Mouse (Mus musculus) bone marrow macrophage, adult 2 months (primary cell): ENCODE results near the gene Tnni2. TPM values are rescaled to one million over a fixed set of nuclear protein-coding genes. Genes with fewer than 3 reads are reported as not detected.

Experiments used
- H3K27ac ChIP-seq: 2 replicates; pipeline ENCODE4 v1.5.1; 2012; ENCODE audit warnings: low read depth, low read length; ENCODE audit not compliant: insufficient read depth
- H3K4me1 ChIP-seq: 2 replicates; pipeline ENCODE4 v1.6.1; 2012; ENCODE audit warnings: low read length; ENCODE audit not compliant: control insufficient read depth, insufficient read depth
- H3K4me3 ChIP-seq: 2 replicates; pipeline ENCODE4 v1.5.1; 2012; ENCODE audit warnings: mild to moderate bottlenecking, low read length, moderate library complexity; ENCODE audit not compliant: insufficient read depth
- CTCF ChIP-seq: IDR thresholded peaks from 2 replicates; pipeline ENCODE4 v1.5.1; 2012; ENCODE audit warnings: low read depth, mild to moderate bottlenecking, low read length, moderate library complexity
- POLR2A ChIP-seq: IDR thresholded peaks from 2 replicates; pipeline ENCODE4 v1.6.1; 2012; ENCODE audit warnings: mild to moderate bottlenecking, low read depth, low read length, borderline replicate concordance
- polyA plus RNA-seq: library from polyadenylated mRNA; stranded (reverse); fragments of >200 nt; gene quantifications from 2 replicates; pipeline ENCODE4 v1.2.4, GENCODE M21; 2012; ENCODE audit not compliant: missing spikeins, insufficient read depth, insufficient read length

The Tnni2 gene
- polyA plus RNA-seq, 1 experiment, result 10.2 TPM

GRCm38 (mm10) chr7:142458026-142458425 lies 16.4 kb downstream of the Tnni2 start:
- Histone ChIP-seq H3K4me1 (peaks cover 61% of the 10 kb centered on the region), H3K27ac (peak overlapping the region; percentile 78), H3K4me3 (no peak overlapping the region)
- TF ChIP-seq CTCF (no peak), POLR2A (no peak)

GRCm38 (mm10) chr7:142458676-142459298 lies 17.2 kb downstream of the Tnni2 start:
- H3K4me1 ChIP-seq, result peaks cover 63% of the 10 kb centered on the region
- no peak overlapping the region for H3K4me3 ChIP-seq
- peak overlapping the region; percentile 73 for H3K27ac ChIP-seq
- no peak for TF ChIP-seq POLR2A
- TF ChIP-seq CTCF, result no peak

GRCm38 (mm10) chr7:142459299-142459691 lies 17.7 kb downstream of the Tnni2 start:
- H3K4me1 ChIP-seq, result peaks cover 63% of the 10 kb centered on the region

GRCm38 (mm10) chr7:142460636-142461077 lies 19.0 kb downstream of the Tnni2 start, which contains the start of gene Lsp1:
TSS of gene Lsp1 (plus strand) at chr7:142460809.
- Histone ChIP-seq H3K4me1 (peaks cover 73% of the 10 kb centered on the region), H3K4me3 (peak within 1 kb of the TSS; percentile 39), H3K27ac (peak within 1 kb of the TSS; percentile 47)
- TF ChIP-seq CTCF (no peak), POLR2A (no peak)

More at GRCm38 (mm10) chr7:142459299-142459691, 17.7 kb downstream of the Tnni2 start:
- no peak overlapping the region for H3K4me3 ChIP-seq
- no peak overlapping the region for H3K27ac ChIP-seq
- TF ChIP-seq POLR2A (no peak), CTCF (no peak)

GRCm38 (mm10) chr7:142461446-142461845 lies 19.8 kb downstream of the Tnni2 start:
- H3K4me3 ChIP-seq, result peak overlapping the region; percentile 39
- H3K4me1 ChIP-seq, result peaks cover 76% of the 10 kb centered on the region
- TF ChIP-seq CTCF (no peak), POLR2A (no peak)
- peak overlapping the region; percentile 47 for H3K27ac ChIP-seq

GRCm38 (mm10) chr7:142462190-142462589 lies 20.6 kb downstream of the Tnni2 start:
- Histone ChIP-seq H3K4me3 (no peak overlapping the region), H3K4me1 (peaks cover 68% of the 10 kb centered on the region), H3K27ac (no peak overlapping the region)
- TF ChIP-seq CTCF, result no peak
- no peak for TF ChIP-seq POLR2A

- Histone ChIP-seq H3K4me3 (no peak overlapping the region), H3K4me1 (peaks cover 64% of the 10 kb centered on the region), H3K27ac (no peak overlapping the region)
- TF ChIP-seq CTCF, result no peak
These were observed 21.0 kb downstream of the Tnni2 start for GRCm38 (mm10) chr7:142462594-142463078.

GRCm38 (mm10) chr7:142470171-142470691 lies 28.6 kb downstream of the Tnni2 start:
- Histone ChIP-seq H3K27ac (peak overlapping the region; percentile 15), H3K4me3 (no peak overlapping the region), H3K4me1 (peaks cover 23% of the 10 kb centered on the region)
- TF ChIP-seq POLR2A (no peak), CTCF (0 out of 2 replicates have a peak, but pooled peaks have one; percentile 19)

- Histone ChIP-seq H3K4me1 (peaks cover 16% of the 10 kb centered on the region), H3K4me3 (no peak overlapping the region), H3K27ac (peak overlapping the region; percentile 15)
- TF ChIP-seq POLR2A (no peak), CTCF (no peak)
These were observed 29.3 kb downstream of the Tnni2 start for GRCm38 (mm10) chr7:142470808-142471413.

- Histone ChIP-seq H3K4me1 (peaks cover 16% of the 10 kb centered on the region), H3K27ac (no peak overlapping the region), H3K4me3 (no peak overlapping the region)
- TF ChIP-seq CTCF, result no peak
- no peak for TF ChIP-seq POLR2A
These were observed 29.8 kb downstream of the Tnni2 start for GRCm38 (mm10) chr7:142471414-142471861.
